Mouse (Mus musculus): ENCODE data around the gene Gm1673.

DNA sequence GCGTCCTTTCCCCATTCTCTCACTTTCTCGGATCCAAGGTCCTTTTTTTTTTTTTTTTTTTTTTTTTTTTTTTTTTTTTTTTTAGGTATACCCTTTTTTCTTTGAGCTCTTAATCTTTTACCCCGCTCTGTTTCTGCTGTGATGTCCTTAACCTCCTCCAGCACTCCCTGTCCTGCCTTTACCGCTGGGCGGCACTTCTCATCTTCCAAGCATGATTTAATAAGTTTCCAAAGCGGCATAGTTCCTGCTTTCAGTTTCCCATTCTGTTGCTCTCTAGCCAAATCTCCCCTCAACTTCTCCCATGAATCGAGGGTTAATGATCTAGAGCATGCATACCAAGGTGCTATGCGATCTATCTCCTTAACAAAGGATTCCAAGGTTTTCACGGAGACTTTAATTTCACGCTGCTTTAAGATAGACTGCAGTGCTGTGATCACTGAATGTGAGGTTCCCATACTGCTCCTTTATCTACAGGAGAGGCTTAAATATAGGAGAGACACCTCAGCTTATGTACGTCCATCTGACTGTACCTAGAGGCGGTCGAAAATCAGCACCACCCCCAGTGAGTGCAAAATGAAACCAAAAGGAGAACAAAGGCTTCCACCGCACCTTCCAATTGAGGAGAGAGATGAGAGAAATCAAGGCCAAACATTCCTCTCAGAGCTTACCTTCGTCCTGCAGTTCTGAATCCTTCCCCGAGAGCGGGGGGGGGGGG is 29.6 kb upstream of the Gm1673 start:
- TF ChIP-seq POLR2A (IDR thresholded peaks at IDR 0.05; ENCODE audit: borderline replicate concordance, low read depth, low read length) (no peak), CTCF (IDR thresholded peaks at IDR 0.05; ENCODE audit: low read depth, low read length) (no peak)
